Mouse (Mus musculus): ENCODE measurements around the gene Atg101. TPM values are rescaled to one million over a fixed set of nuclear protein-coding genes. Genes with fewer than 3 reads are reported as not detected.
A peak's percentile ranks its signal among the peaks of the same experiment; 100 is the strongest.

Atg101 gene
- polyA plus RNA-seq, 1 experiment from 2014 or later = 74.2 TPM

DNA sequence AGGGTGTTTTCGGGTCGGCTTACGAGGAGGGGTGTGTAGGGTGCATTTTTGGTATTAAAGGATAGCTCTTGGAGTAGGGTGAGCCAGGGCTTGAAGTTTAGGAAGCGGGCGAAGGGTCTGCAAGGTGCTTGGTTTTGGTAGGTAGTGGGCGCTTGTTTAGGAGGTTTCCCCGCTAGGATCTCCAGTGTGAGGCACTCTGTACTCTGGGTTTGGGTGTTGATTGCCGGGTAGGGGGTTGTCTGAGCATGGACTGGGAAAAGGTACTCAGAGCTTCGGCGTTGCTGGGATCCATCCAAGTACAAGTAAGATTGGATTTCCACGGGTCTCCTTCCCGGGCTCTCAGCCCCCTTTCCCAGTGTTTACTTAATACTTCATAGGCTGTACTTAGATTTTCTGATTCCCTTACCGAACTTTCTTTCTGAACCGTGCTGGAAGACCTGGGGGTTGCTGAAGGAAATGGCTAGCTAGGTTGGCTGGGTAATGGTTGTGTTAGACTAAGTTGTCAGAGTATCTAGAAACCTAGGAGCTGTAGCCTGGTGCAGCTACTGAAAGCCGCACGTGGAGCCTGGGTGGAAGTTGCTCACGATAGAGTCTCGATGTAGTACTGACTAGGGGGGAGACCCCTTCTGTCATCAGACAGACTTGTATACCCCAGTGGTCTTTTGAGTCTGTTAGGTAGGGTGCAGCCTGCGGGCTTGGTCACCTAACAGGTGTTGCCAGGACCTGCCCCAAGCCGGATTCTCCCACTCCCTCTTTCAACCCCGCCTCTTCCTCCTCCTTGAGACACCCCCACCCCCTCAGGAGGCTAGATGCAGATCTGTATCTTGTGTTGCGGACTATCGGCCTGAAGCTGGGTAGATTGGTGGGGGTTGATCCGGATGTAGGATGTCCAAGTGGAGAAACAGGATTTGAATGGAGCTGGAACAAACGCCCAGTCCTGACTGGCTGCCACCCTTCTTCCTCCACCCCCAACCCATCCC lies 16.7 kb upstream of the Atg101 start:
- DNase-seq (ENCODE audit: low spot score) (peak; percentile 84), ATAC-seq (peak; percentile 20)
- Histone ChIP-seq H3K4me1 (ENCODE audit: insufficient read depth, low read depth, low read length) (peaks cover 9% of the 10 kb centered on the region), H3K27ac (ENCODE audit: low read length) (peak overlapping the region; percentile 48), H3K4me2 (replicated peaks; ENCODE audit: low read depth, low read length) (peak overlapping the region; percentile 83), H3K4me3 (ENCODE audit: low read depth, low read length) (peak overlapping the region; percentile 57), H3K27me3 (replicated peaks; ENCODE audit: insufficient read depth, low read length) (no peaks in the 10 kb centered on the region), H3K9ac (replicated peaks; ENCODE audit: low read depth) (peak overlapping the region; percentile 50), H3K9me3 (ENCODE audit: low read length) (no peaks in the 10 kb centered on the region), H3K36me3 (ENCODE audit: insufficient read depth, low read length) (peaks cover 14% of the 10 kb centered on the region; the same call in 1 of the 2 replicates)
- WGBS = 2% methylated on average over 25 of the region's 25 CpGs
- TF ChIP-seq CTCF (IDR thresholded peaks at IDR 0.05) (no peak), EP300 (IDR thresholded peaks at IDR 0.05) (peak; percentile 62)

DNA sequence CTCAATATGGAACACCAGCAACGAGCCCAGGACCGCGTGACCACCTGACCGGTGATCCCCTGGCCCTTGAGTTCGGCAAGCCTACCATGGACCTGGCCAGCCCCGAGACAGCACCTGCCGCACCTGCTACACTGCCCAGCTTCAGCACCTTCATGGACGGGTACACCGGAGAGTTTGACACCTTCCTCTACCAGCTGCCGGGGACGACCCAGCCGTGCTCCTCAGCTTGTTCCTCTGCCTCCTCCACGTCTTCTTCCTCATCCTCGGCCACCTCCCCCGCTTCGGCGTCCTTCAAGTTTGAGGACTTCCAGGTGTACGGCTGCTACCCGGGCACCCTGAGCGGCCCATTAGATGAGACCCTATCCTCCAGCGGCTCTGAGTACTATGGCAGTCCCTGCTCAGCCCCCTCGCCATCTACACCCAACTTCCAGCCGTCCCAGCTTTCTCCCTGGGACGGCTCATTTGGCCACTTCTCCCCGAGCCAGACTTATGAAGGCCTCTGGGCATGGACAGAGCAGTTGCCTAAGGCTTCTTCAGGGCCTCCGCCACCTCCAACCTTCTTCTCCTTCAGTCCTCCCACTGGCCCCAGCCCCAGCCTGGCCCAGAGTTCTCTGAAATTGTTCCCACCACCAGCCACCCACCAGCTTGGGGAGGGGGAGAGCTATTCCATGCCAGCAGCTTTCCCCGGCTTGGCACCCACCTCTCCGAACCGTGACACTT lies 13.8 kb upstream of the Atg101 start:
- Histone ChIP-seq H3K9ac (replicated peaks; ENCODE audit: low read depth) (no peak overlapping the region), H3K9me3 (ENCODE audit: low read length) (no peaks in the 10 kb centered on the region), H3K36me3 (ENCODE audit: insufficient read depth, low read length) (peaks cover 25% of the 10 kb centered on the region; the same call in 1 of the 2 replicates)

DNA sequence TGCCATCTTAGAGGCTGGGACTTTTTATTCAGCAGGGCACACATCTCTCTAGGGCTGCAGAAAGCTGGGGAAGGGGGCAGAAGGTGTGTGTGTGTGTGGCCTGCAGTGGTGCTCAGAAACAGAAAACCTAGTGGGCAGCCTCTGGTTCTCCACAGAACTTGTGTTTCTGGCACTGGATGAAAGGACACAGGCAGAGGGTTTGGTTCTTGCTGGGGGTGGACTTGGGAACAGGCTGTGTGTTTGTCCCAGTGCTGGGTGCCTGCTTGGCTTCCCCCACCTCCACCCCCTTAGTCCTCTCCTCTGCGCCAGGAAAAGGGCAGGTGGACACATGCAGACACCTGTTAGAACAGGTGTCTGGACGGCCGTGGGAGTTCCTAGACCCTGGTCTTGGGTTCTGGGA lies 13.0 kb upstream of the Atg101 start:
- TF ChIP-seq EP300 (IDR thresholded peaks at IDR 0.05) (no peak), CTCF (IDR thresholded peaks at IDR 0.05) (no peak)
- WGBS = 85% methylated on average over 3 of the region's 3 CpGs
- no peak overlapping the region for H3K9ac ChIP-seq (replicated peaks; ENCODE audit: low read depth)
- H3K27me3 ChIP-seq (replicated peaks; ENCODE audit: insufficient read depth, low read length) = no peaks in the 10 kb centered on the region
- no peak overlapping the region for H3K4me3 ChIP-seq (ENCODE audit: low read depth, low read length)
- H3K4me1 ChIP-seq (ENCODE audit: insufficient read depth, low read depth, low read length) = peaks cover 2% of the 10 kb centered on the region
- DNase-seq (ENCODE audit: low spot score) (no peak), ATAC-seq (no peak)
- H3K36me3 ChIP-seq (ENCODE audit: insufficient read depth, low read length) = peaks cover 25% of the 10 kb centered on the region; the same call in 1 of the 2 replicates
- no peak overlapping the region for H3K4me2 ChIP-seq (replicated peaks; ENCODE audit: low read depth, low read length)
- H3K27ac ChIP-seq (ENCODE audit: low read length) = no peak overlapping the region
- no peaks in the 10 kb centered on the region for H3K9me3 ChIP-seq (ENCODE audit: low read length)

More for the DNA sequence above, 13.8 kb upstream of the Atg101 start:
- WGBS = 90% methylated on average over 29 of the region's 29 CpGs
- no peak for ATAC-seq
- Histone ChIP-seq H3K27me3 (replicated peaks; ENCODE audit: insufficient read depth, low read length) (no peaks in the 10 kb centered on the region), H3K4me3 (ENCODE audit: low read depth, low read length) (no peak overlapping the region), H3K4me1 (ENCODE audit: insufficient read depth, low read depth, low read length) (peaks cover 9% of the 10 kb centered on the region), H3K27ac (ENCODE audit: low read length) (no peak overlapping the region), H3K4me2 (replicated peaks; ENCODE audit: low read depth, low read length) (no peak overlapping the region)
- no peak for DNase-seq (ENCODE audit: low spot score)
- TF ChIP-seq CTCF (IDR thresholded peaks at IDR 0.05) (no peak), EP300 (IDR thresholded peaks at IDR 0.05) (no peak)

DNA sequence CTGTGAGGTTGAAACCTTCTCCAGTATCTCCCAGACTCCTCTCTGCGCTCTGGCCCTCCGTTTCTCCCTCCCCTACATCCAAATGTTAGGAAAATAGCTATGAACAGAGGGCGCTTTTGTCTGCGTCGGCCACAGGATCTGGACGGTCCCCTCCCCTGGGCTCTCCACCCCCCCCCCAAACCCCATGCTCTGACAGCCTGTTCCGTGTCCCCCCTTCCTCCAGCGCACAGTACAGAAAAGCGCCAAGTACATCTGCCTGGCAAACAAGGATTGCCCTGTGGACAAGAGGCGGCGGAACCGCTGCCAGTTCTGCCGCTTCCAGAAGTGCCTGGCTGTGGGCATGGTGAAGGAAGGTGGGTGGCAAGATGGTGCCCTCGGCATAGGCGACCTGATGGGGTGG lies 12.6 kb upstream of the Atg101 start:
- TF ChIP-seq CTCF (IDR thresholded peaks at IDR 0.05) (no peak), EP300 (IDR thresholded peaks at IDR 0.05) (no peak)
- Histone ChIP-seq H3K9ac (replicated peaks; ENCODE audit: low read depth) (no peak overlapping the region), H3K4me3 (ENCODE audit: low read depth, low read length) (no peak overlapping the region), H3K4me1 (ENCODE audit: insufficient read depth, low read depth, low read length) (no peaks in the 10 kb centered on the region; the same call in 1 of the 2 replicates), H3K4me2 (replicated peaks; ENCODE audit: low read depth, low read length) (no peak overlapping the region), H3K9me3 (ENCODE audit: low read length) (no peaks in the 10 kb centered on the region), H3K27ac (ENCODE audit: low read length) (no peak overlapping the region), H3K36me3 (ENCODE audit: insufficient read depth, low read length) (peaks cover 25% of the 10 kb centered on the region; the same call in 1 of the 2 replicates), H3K27me3 (replicated peaks; ENCODE audit: insufficient read depth, low read length) (no peaks in the 10 kb centered on the region)
- 90% methylated on average over 15 of the region's 15 CpGs for WGBS
- DNase-seq (ENCODE audit: low spot score) (no peak), ATAC-seq (no peak)

DNA sequence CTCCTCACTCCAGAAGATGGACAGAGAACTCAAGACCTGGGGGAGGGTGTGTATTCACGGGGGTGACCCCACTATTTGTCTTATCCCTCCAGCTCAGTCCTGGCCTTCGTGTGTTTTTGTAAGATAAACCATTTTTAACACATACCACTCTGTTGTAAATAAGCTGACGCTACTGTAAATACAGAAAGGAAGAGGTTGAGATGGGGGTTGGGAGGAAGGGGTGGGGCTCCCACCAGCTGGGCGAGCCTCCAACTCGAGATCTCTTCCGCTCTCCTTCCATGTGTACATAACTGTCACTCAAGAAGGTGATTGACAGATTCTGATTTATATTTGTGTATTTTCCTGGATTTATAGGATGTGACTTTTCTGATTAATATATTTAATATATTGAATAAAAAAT lies 9.7 kb upstream of the Atg101 start:
- H3K27me3 ChIP-seq (replicated peaks; ENCODE audit: insufficient read depth, low read length) = no peaks in the 10 kb centered on the region
- no peak overlapping the region for H3K4me2 ChIP-seq (replicated peaks; ENCODE audit: low read depth, low read length)
- ATAC-seq (peak; percentile 30; the same call in 1 of the 2 replicates), DNase-seq (ENCODE audit: low spot score) (no peak)
- H3K9me3 ChIP-seq (ENCODE audit: low read length) = no peaks in the 10 kb centered on the region
- H3K9ac ChIP-seq (replicated peaks; ENCODE audit: low read depth) = no peak overlapping the region
- H3K27ac ChIP-seq (ENCODE audit: low read length) = no peak overlapping the region
- 22% methylated on average over 6 of the region's 6 CpGs for WGBS
- H3K4me1 ChIP-seq (ENCODE audit: insufficient read depth, low read depth, low read length) = no peaks in the 10 kb centered on the region
- TF ChIP-seq EP300 (IDR thresholded peaks at IDR 0.05) = peak; percentile 80
- TF ChIP-seq CTCF (IDR thresholded peaks at IDR 0.05) = no peak
- no peak overlapping the region for H3K4me3 ChIP-seq (ENCODE audit: low read depth, low read length)
- peaks cover 25% of the 10 kb centered on the region; the same call in 1 of the 2 replicates for H3K36me3 ChIP-seq (ENCODE audit: insufficient read depth, low read length)

DNA sequence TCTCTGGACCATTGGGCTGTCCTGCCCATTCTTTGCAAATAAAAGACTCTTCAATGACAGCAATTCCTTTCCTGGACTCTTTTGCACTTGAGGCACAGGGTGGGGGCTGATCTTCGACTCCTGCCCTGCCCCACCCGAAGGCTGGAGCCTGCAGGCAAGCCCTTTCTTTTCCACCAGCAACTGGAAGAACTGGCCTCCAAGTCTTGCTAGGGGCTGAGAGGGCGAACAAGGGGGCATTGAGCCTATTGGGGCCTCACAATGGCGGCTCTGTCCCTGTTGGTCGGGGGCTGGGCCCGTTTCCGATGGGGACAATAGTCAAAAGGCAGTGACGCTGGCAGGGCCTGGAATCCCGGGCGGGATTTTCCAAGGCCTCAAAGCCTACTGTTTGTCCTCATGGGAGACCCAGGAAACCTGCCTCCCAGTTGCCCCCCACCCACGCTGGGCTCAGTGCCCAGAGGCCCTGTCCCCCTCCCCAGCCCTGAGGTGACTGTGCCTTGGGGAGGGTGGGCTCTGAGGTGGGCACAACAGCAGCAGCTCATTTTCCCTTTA lies 6.6 kb upstream of the Atg101 start:
- DNase-seq (ENCODE audit: low spot score) = no peak
- Histone ChIP-seq H3K27ac (ENCODE audit: low read length) (no peak overlapping the region), H3K9ac (replicated peaks; ENCODE audit: low read depth) (no peak overlapping the region), H3K4me1 (ENCODE audit: insufficient read depth, low read depth, low read length) (no peaks in the 10 kb centered on the region), H3K4me3 (ENCODE audit: low read depth, low read length) (no peak overlapping the region), H3K27me3 (replicated peaks; ENCODE audit: insufficient read depth, low read length) (no peaks in the 10 kb centered on the region), H3K36me3 (ENCODE audit: insufficient read depth, low read length) (peaks cover 10% of the 10 kb centered on the region; the same call in 1 of the 2 replicates), H3K4me2 (replicated peaks; ENCODE audit: low read depth, low read length) (no peak overlapping the region), H3K9me3 (ENCODE audit: low read length) (no peaks in the 10 kb centered on the region)
- no peak for ATAC-seq
- WGBS = 50% methylated on average over 11 of the region's 11 CpGs
- TF ChIP-seq CTCF (IDR thresholded peaks at IDR 0.05) (no peak), EP300 (IDR thresholded peaks at IDR 0.05) (no peak)
